Mouse (Mus musculus) small intestine, adult 2 months (tissue): ENCODE measurements at regions not wholly inside any gene's neighbourhood (a gene's known extent, or its start where the extent isn't known, plus 50 kb on each side); places are given as distances from the start of the nearest gene placed in this dataset.

Source experiments
- CTCF ChIP-seq: fragments of 200-500 bp; IDR thresholded peaks from 2 replicates; pipeline ENCODE4 v1.5.1; 2012; ENCODE audit warnings: low read depth, mild to moderate bottlenecking, control low read depth, inconsistent platforms, low read length, moderate library complexity, mixed read lengths; ENCODE audit not compliant: insufficient replicate concordance, insufficient read length; ENCODE audit errors: extremely low read depth
- POLR2A ChIP-seq: fragments of 200-500 bp; IDR thresholded peaks from 2 replicates; pipeline ENCODE4 v1.6.1; 2012; ENCODE audit warnings: low read depth, mild to moderate bottlenecking, control low read depth, inconsistent platforms, low read length, moderate library complexity

DNA sequence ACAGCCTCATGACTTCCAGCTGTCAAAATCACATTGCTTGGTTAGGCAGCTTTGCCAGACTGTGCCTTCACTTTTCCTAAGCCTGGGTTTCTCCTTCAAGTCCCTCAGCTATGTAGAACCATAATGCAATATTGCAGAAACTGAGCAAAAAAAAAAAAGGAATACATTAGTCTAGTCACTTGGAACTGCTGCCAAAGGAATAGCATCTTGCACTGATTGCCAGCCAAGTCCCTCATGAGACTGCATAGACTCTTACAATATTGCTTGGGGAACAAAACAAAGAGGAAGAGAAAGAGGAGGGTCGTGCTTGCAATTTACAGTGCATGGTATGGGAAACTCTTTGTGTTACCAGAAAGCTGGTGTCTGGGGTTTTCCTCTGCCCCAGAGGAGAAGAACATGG lies 179.8 kb upstream of the Zfp462 start:
- TF ChIP-seq CTCF (no peak), POLR2A (no peak)
